Mouse (Mus musculus) heart, embryonic 15.5 days (tissue): ENCODE results near the gene Zfp131. TPM values are rescaled to one million over a fixed set of nuclear protein-coding genes. Genes with fewer than 3 reads are reported as not detected.
"Not testable (repeated sequence)": the region's sequence is repeated elsewhere in the genome, so short reads cannot be mapped to it uniquely, and the experiment has no call there.

Experiments used
- ATAC-seq: fragments of 200-750 bp; cut with Nextera tagmentation; replicated peaks from 2 replicates; pipeline ENCODE4 v1.8.0; 2017; ENCODE audit warnings: low read depth, moderate TSS enrichment; ENCODE audit not compliant: insufficient number of reproducible peaks, insufficient read depth, low FRiP score
- H3K27ac ChIP-seq: fragments of 300-500 bp; sonication (generic); 2 replicates; pipeline ENCODE4 v1.5.1; 2015; ENCODE audit warnings: mild to moderate bottlenecking, inconsistent platforms
- H3K27me3 ChIP-seq: fragments of 300-500 bp; sonication (generic); 2 replicates; pipeline ENCODE4 v1.6.1; 2015; ENCODE audit warnings: inconsistent platforms
- H3K36me3 ChIP-seq: fragments of 300-500 bp; sonication (generic); 2 replicates; pipeline ENCODE4 v1.6.1; 2015; ENCODE audit warnings: mild to moderate bottlenecking, inconsistent platforms
- H3K4me1 ChIP-seq: fragments of 300-500 bp; sonication (generic); replicated peaks from 2 replicates; pipeline ENCODE4 v1.6.1; 2015; ENCODE audit warnings: inconsistent platforms
- H3K4me2 ChIP-seq: fragments of 300-500 bp; sonication (generic); 2 replicates; pipeline ENCODE4 v1.6.1; 2015; ENCODE audit warnings: inconsistent platforms, mild to moderate bottlenecking, moderate library complexity
- H3K4me3 ChIP-seq: fragments of 300-500 bp; sonication (generic); 2 replicates; pipeline ENCODE4 v1.5.1; 2015; ENCODE audit warnings: mild to moderate bottlenecking, inconsistent platforms
- H3K9ac ChIP-seq: fragments of 300-500 bp; sonication (generic); 2 replicates; pipeline ENCODE4 v1.6.1; 2015; ENCODE audit warnings: mild to moderate bottlenecking, inconsistent platforms
- H3K9me3 ChIP-seq: fragments of 300-500 bp; sonication (generic); replicated peaks from 2 replicates; pipeline ENCODE4 v1.6.1; 2016; ENCODE audit warnings: inconsistent platforms
- WGBS: fragments of 180-500 bp; shearing (Covaris S2); methylation state at CpG from one replicate; pipeline ENCODE4 v1.1.7; 2015; ENCODE audit warnings: mixed read lengths; 5-methylcytosine and 5-hydroxymethylcytosine counted together
- polyA plus RNA-seq: library from polyadenylated mRNA; unstranded; fragments of >200 nt; fragmentation: Nextera tagmentation; extraction: Ambion mirVana; gene quantifications from 2 replicates; pipeline ENCODE4 v1.2.1, GENCODE M21; 2015

Zfp131 gene
- polyA plus RNA-seq, result 21.6 and 22.7 TPM in 2 replicates

GRCm38 (mm10) chr13:119790761-119791579, at the start of gene Zfp131:
Gene Zfp131, minus strand, starts transcription at chr13:119790889.
- Histone ChIP-seq H3K9me3 (no peaks in the 10 kb centered on the region), H3K4me1 (peaks cover 17% of the 10 kb centered on the region), H3K27me3 (no peaks in the 10 kb centered on the region), H3K4me2 (peak within 1 kb of the TSS; percentile 95), H3K4me3 (peak within 1 kb of the TSS; percentile 92), H3K36me3 (peaks cover 22% of the 10 kb centered on the region), H3K9ac (peak within 1 kb of the TSS; percentile 98), H3K27ac (peak within 1 kb of the TSS; percentile 99)
- ATAC-seq, result peak; percentile 98
- WGBS, result under 1% methylated on average over 76 of the region's 86 CpGs

- H3K9ac ChIP-seq, H3K36me3 ChIP-seq, H3K9me3 ChIP-seq, H3K27ac ChIP-seq, ATAC-seq, H3K4me1 ChIP-seq, H3K4me3 ChIP-seq, H3K4me2 ChIP-seq: not testable (repeated sequence)
- 14% methylated on average over 6 of the region's 6 CpGs for WGBS
- peaks cover 17% of the 10 kb centered on the region for H3K27me3 ChIP-seq
These were observed 49.3 kb upstream of the Zfp131 start for GRCm38 (mm10) chr13:119839982-119840381.

- WGBS, result 8% methylated on average over 14 of the region's 23 CpGs
- not testable (repeated sequence) for H3K4me2 ChIP-seq, H3K9ac ChIP-seq, H3K9me3 ChIP-seq, H3K27ac ChIP-seq, H3K36me3 ChIP-seq, H3K4me3 ChIP-seq, ATAC-seq, H3K4me1 ChIP-seq
- peaks cover 17% of the 10 kb centered on the region for H3K27me3 ChIP-seq
These were observed 47.1 kb upstream of the Zfp131 start for GRCm38 (mm10) chr13:119837719-119838337.

- not testable (repeated sequence) for H3K4me1 ChIP-seq
- 10% methylated on average over 23 of the region's 23 CpGs for WGBS
These were observed 45.7 kb upstream of the Zfp131 start for GRCm38 (mm10) chr13:119836324-119836811.

GRCm38 (mm10) chr13:119835320-119836056, 44.8 kb upstream of the Zfp131 start, which contains the start of gene D13Ertd608e:
Gene D13Ertd608e, plus strand, starts transcription at chr13:119836006.
- Histone ChIP-seq H3K4me3 (peak within 1 kb of the TSS; percentile 35), H3K4me2 (peak within 1 kb of the TSS; percentile 55)
- 13% methylated on average over 19 of the region's 25 CpGs for WGBS

More at GRCm38 (mm10) chr13:119836324-119836811, 45.7 kb upstream of the Zfp131 start:
- ATAC-seq, result peak; percentile 56; the same call in 1 of the 2 replicates
- not testable (repeated sequence) for H3K27ac ChIP-seq, H3K9ac ChIP-seq, H3K36me3 ChIP-seq, H3K9me3 ChIP-seq
- Histone ChIP-seq H3K4me3 (peak overlapping the region; percentile 35), H3K27me3 (peaks cover 17% of the 10 kb centered on the region), H3K4me2 (peak overlapping the region; percentile 55)

GRCm38 (mm10) chr13:119830116-119830515, 39.4 kb upstream of the Zfp131 start, which contains the start of gene AF067063:
Gene AF067063, minus strand, starts transcription at chr13:119830216.
- not testable (repeated sequence) for H3K27ac ChIP-seq, H3K4me3 ChIP-seq, H3K9me3 ChIP-seq, H3K4me1 ChIP-seq, ATAC-seq, H3K9ac ChIP-seq, H3K27me3 ChIP-seq, H3K4me2 ChIP-seq, H3K36me3 ChIP-seq

More at GRCm38 (mm10) chr13:119835320-119836056, 44.8 kb upstream of the Zfp131 start, which contains the start of gene D13Ertd608e:
- ATAC-seq, result peak; percentile 56; the same call in 1 of the 2 replicates
- H3K9me3 ChIP-seq, H3K36me3 ChIP-seq, H3K9ac ChIP-seq, H3K27ac ChIP-seq, H3K4me1 ChIP-seq: not testable (repeated sequence)
- H3K27me3 ChIP-seq, result peaks cover 17% of the 10 kb centered on the region

- Histone ChIP-seq H3K4me1 (no peaks in the 10 kb centered on the region), H3K4me3 (no peak overlapping the region), H3K4me2 (no peak overlapping the region), H3K27me3 (no peaks in the 10 kb centered on the region), H3K9me3 (no peaks in the 10 kb centered on the region), H3K27ac (no peak overlapping the region), H3K36me3 (no peaks in the 10 kb centered on the region), H3K9ac (no peak overlapping the region)
- ATAC-seq, result no peak
- WGBS, result 19% methylated on average over 2 of the region's 2 CpGs
These were observed 27.0 kb upstream of the Zfp131 start for GRCm38 (mm10) chr13:119817579-119818206.

GRCm38 (mm10) chr13:119816798-119817197, 26.1 kb upstream of the Zfp131 start:
- Histone ChIP-seq H3K36me3 (no peaks in the 10 kb centered on the region), H3K4me2 (no peak overlapping the region)
- WGBS, result 56% methylated on average over 8 of the region's 8 CpGs

GRCm38 (mm10) chr13:119810031-119810430, 19.3 kb upstream of the Zfp131 start:
- H3K27me3 ChIP-seq, result no peaks in the 10 kb centered on the region
- no peaks in the 10 kb centered on the region for H3K9me3 ChIP-seq
- no peak overlapping the region for H3K9ac ChIP-seq
- H3K27ac ChIP-seq, result no peak overlapping the region
- 78% methylated on average over 9 of the region's 9 CpGs for WGBS
- no peak overlapping the region for H3K4me2 ChIP-seq
- H3K4me3 ChIP-seq, result no peak overlapping the region
- ATAC-seq, result no peak
- H3K36me3 ChIP-seq, result no peaks in the 10 kb centered on the region
- no peaks in the 10 kb centered on the region for H3K4me1 ChIP-seq

More at GRCm38 (mm10) chr13:119816798-119817197, 26.1 kb upstream of the Zfp131 start:
- no peak overlapping the region for H3K9ac ChIP-seq
- no peaks in the 10 kb centered on the region for H3K4me1 ChIP-seq
- no peak overlapping the region for H3K4me3 ChIP-seq
- no peaks in the 10 kb centered on the region for H3K9me3 ChIP-seq
- no peak for ATAC-seq
- no peaks in the 10 kb centered on the region for H3K27me3 ChIP-seq
- no peak overlapping the region for H3K27ac ChIP-seq

- Histone ChIP-seq H3K4me1 (no peaks in the 10 kb centered on the region), H3K27me3 (no peaks in the 10 kb centered on the region), H3K36me3 (no peaks in the 10 kb centered on the region), H3K9ac (no peak overlapping the region), H3K27ac (no peak overlapping the region), H3K4me2 (no peak overlapping the region), H3K9me3 (no peaks in the 10 kb centered on the region), H3K4me3 (no peak overlapping the region)
- ATAC-seq, result no peak
- WGBS, result 65% methylated on average over 2 of the region's 2 CpGs
These were observed 18.2 kb upstream of the Zfp131 start for GRCm38 (mm10) chr13:119808937-119809336.
